Mouse (Mus musculus) MEL (cell line): ENCODE results near the gene Dtx3.

Experiments
- CHD2 ChIP-seq: IDR thresholded peaks from 2 replicates; pipeline ENCODE4 v1.6.1; 2011; ENCODE audit warnings: low read length, improper control_type of control experiment
- CTCF ChIP-seq, 3 experiments: IDR thresholded peaks in 2 of 3; conservative IDR thresholded peaks in 1 of 3; 2 replicates each; pipeline ENCODE4 v1.5.1; 2011 to 2012; ENCODE audit warnings: low read length in 3 of 3, low read depth in 2 of 3, mild to moderate bottlenecking in 2 of 3, improper control_type of control experiment in 1 of 3, inconsistent platforms in 1 of 3, mixed read lengths in 1 of 3, moderate library complexity in 1 of 3; ENCODE audit not compliant: control insufficient read depth in 1 of 3, insufficient read depth in 1 of 3, poor library complexity in 1 of 3, severe bottlenecking in 1 of 3
- POLR2A ChIP-seq, 2 experiments: IDR thresholded peaks; 2 replicates each; pipeline ENCODE4 v1.6.1; 2011 to 2012; ENCODE audit warnings: low read length in 2 of 2, mild to moderate bottlenecking in 2 of 2, control low read depth in 1 of 2, improper control_type of control experiment in 1 of 2, low read depth in 1 of 2, moderate library complexity in 1 of 2; ENCODE audit not compliant: control insufficient read depth in 1 of 2, insufficient read depth in 1 of 2, poor library complexity in 1 of 2
- ZNF384 ChIP-seq: IDR thresholded peaks from 2 replicates; pipeline ENCODE4 v1.6.1; 2012; ENCODE audit warnings: low read depth, mild to moderate bottlenecking, inconsistent platforms, low read length, improper control_type of control experiment

DNA sequence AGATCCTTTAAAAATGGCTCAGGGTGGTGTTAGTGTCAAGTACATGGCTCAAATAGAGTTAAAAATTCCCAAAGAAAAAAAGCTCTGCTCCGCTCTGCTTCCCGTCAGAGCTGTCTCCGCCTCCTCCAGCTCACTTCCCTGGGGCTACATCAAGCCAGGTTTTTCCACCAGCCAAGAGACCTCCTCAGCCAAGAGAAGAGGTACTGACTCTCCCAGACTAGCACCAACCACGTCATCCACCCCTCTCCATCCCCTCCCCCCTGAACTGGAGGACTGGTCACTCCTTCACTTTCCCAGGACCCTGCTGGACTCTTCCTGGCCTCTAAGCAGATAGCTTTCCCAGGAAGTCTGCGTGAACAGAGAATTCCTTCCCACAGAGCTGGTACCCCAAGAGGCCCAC, 864 bp upstream of the Dtx3 start:
- TF ChIP-seq CTCF (IDR thresholded peaks at IDR 0.05 in 2 of 3, conservative IDR thresholded peaks at IDR 0.05 in 1 of 3; ENCODE audit: control insufficient read depth in 1 of 3, insufficient read depth in 1 of 3, low read depth in 2 of 3, low read length in 3 of 3, poor library complexity in 1 of 3, severe bottlenecking in 1 of 3): no peak
- TF ChIP-seq CHD2: no peak
- TF ChIP-seq ZNF384: no peak
- TF ChIP-seq POLR2A (IDR thresholded peaks at IDR 0.05; ENCODE audit: control insufficient read depth in 1 of 2, insufficient read depth in 1 of 2, low read depth in 1 of 2, low read length in 2 of 2, poor library complexity in 1 of 2): no peak
